Mouse (Mus musculus): Measurements from ENCODE around the gene Gm21586. TPM values are rescaled to one million over a fixed set of nuclear protein-coding genes. Genes with fewer than 3 reads are reported as not detected.

Gene Gm21586
- not detected for total RNA-seq (2023)

GRCm38 (mm10) chr4:42439078-42439477, at the start of gene Gm21586:
Gene Gm21586 (plus strand): TSS chr4:42439378.

GRCm38 (mm10) chr4:42466452-42466851, 27.3 kb downstream of the Gm21586 start, which contains the start of gene Gm2163:
Gene Gm2163 (plus strand): TSS chr4:42466752.

Other genes with a start within 250 kb of the Gm21586 start
- gene Gm10600, start 198.7 kb upstream of the Gm21586 start, total RNA-seq (2023): not detected
- gene Ccl21b, start 183.6 kb upstream of the Gm21586 start, total RNA-seq (2023): not detected
- gene Gm21953, start 145.1 kb upstream of the Gm21586 start, total RNA-seq (2023): not detected
- gene Fam205a3, start 121.0 kb upstream of the Gm21586 start, total RNA-seq (2023): under 1 TPM; 0.15 to 0.20 TPM
- not detected for gene Gm2163, start 27.4 kb downstream of the Gm21586 start, total RNA-seq (2023)
- gene Fam205a2, start 88.8 kb downstream of the Gm21586 start, total RNA-seq (2023): under 1 TPM; 0.15 to 0.20 TPM
- not detected for gene Gm10591, start 172.8 kb downstream of the Gm21586 start, total RNA-seq (2023)
- not detected for gene Gm2564, start 190.3 kb downstream of the Gm21586 start, total RNA-seq (2023)
- not detected for gene Ccl27b, start 215.9 kb downstream of the Gm21586 start, total RNA-seq (2023)
- gene Il11ra2, start 222.5 kb downstream of the Gm21586 start, total RNA-seq (2023): not detected